Mouse (Mus musculus) hindbrain, embryonic 13.5 days (tissue): ENCODE results near the gene Gm49776. TPM values are rescaled to one million over a fixed set of nuclear protein-coding genes. Genes with fewer than 3 reads are reported as not detected.

ENCODE experiments used
- ATAC-seq: fragments of 200-750 bp; cut with Nextera tagmentation; 2 replicates; pipeline ENCODE4 v1.8.0; 2017; ENCODE audit warnings: moderate TSS enrichment; ENCODE audit not compliant: low FRiP score
- H3K27ac ChIP-seq: fragments of 300-500 bp; sonication (generic); 2 replicates; pipeline ENCODE4 v1.5.1; 2015; ENCODE audit warnings: inconsistent platforms, mild to moderate bottlenecking, moderate library complexity
- H3K27me3 ChIP-seq: fragments of 300-500 bp; sonication (generic); 2 replicates; pipeline ENCODE4 v1.6.1; 2015; ENCODE audit warnings: mild to moderate bottlenecking, inconsistent platforms
- H3K36me3 ChIP-seq: fragments of 300-500 bp; sonication (generic); 2 replicates; pipeline ENCODE4 v1.6.1; 2015; ENCODE audit warnings: mild to moderate bottlenecking, inconsistent platforms
- H3K4me1 ChIP-seq: fragments of 300-500 bp; sonication (generic); replicated peaks from 2 replicates; pipeline ENCODE4 v1.6.1; 2015; ENCODE audit warnings: inconsistent platforms
- H3K4me2 ChIP-seq: fragments of 300-500 bp; sonication (generic); 2 replicates; pipeline ENCODE4 v1.6.1; 2015; ENCODE audit warnings: inconsistent platforms, mild to moderate bottlenecking, moderate library complexity
- H3K4me3 ChIP-seq: fragments of 300-500 bp; sonication (generic); 2 replicates; pipeline ENCODE4 v1.5.1; 2015; ENCODE audit warnings: mild to moderate bottlenecking, inconsistent platforms
- H3K9ac ChIP-seq: fragments of 300-500 bp; sonication (generic); 2 replicates; pipeline ENCODE4 v1.6.1; 2015; ENCODE audit warnings: mild to moderate bottlenecking, inconsistent platforms
- H3K9me3 ChIP-seq: fragments of 300-500 bp; sonication (generic); 2 replicates; pipeline ENCODE4 v1.6.1; 2016; ENCODE audit warnings: inconsistent platforms
- WGBS: fragments of 180-500 bp; shearing (Covaris S2); methylation state at CpG from one replicate; pipeline ENCODE4 v1.1.7; 2015; 5-methylcytosine and 5-hydroxymethylcytosine counted together
- polyA plus RNA-seq: library from polyadenylated mRNA; unstranded; fragments of >200 nt; fragmentation: Nextera tagmentation; extraction: Ambion mirVana; gene quantifications from 2 replicates; pipeline ENCODE4 v1.2.1, GENCODE M21; 2015

Gm49776 gene
- polyA plus RNA-seq, 1 experiment from 2014 or later = 3.3 TPM

DNA sequence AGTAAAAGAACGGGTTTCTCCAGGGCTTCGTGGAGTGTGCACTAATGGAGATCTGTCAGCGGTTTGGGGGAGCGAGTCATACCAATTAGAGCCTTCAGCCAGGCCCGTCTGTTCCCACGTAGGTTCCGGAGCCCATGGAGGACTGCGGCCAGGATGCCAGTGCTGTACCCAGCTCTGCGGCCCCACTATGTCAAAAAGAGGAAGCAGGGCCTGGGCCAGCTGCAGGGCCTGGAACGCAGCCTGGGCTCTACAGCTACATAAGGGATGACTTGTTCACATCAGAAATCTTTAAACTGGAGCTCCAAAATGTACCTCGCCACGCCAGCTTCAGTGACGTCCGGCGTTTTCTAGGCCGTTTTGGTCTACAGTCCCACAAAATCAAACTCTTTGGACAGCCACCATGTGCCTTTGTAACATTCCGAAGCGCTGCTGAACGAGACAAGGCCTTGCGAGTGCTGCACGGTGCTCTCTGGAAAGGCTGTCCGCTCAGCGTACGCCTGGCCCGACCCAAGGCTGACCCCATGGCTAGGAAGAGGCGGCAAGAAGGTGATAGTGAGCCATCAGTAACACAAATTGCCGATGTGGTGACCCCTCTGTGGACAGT is 8.7 kb downstream of the Gm49776 start:
- peaks cover 50% of the 10 kb centered on the region for H3K4me1 ChIP-seq

DNA sequence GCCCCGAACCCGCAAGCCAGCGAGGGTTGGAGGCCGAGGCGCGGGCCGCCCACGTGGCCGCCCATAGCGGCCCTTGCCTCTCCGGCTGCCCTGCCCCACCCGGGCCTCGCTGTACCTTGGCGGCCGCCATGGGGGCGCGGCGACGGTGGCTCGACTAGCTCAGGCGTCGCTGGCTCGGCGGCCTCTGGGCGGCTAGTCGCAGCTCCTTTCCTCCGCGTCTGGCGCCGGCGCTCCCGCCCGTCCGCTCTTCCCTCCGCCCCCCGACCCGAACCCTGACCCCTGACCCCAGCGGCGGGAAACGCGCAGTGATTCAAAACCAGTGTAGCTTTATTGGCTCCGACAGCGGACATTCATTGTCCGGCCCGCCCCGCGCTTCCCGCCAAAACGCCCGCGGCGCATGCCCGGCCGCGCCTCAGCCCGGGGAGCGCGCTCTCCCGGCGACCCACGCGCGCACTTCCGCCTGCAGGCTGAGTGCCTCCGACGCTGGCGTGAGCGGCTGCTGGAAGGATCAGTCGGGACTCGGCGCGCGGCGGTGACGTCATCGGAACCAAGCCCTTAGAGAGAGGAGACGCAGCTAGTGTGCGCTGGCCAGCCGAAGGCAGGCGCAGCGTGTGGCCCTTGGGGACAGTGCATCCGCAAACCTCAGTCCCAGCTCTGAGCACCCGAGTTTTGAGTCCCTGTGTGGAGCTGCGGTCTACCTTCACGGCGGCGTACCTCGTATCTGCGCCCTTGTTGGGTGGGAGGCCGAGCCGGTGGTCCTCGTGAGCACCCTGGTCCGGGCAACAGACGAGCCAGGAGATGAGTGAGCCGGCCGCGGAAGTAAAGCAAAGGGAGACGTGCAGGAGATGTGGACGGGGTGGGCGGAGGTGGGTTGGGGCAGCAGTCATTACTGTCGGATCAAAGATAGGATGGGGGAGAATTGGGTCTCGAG is 9.4 kb downstream of the Gm49776 start, which contains the start of the genes Trmt2a and Ranbp1:
TSS of gene Trmt2a (plus strand) at position 247 of the 931 bp plus-strand sequence.
TSS of gene Ranbp1 (minus strand) at position 300 of the 931 bp plus-strand sequence.
- peaks cover 50% of the 10 kb centered on the region for H3K4me1 ChIP-seq
- H3K36me3 ChIP-seq = peaks cover 63% of the 10 kb centered on the region
- H3K9me3 ChIP-seq = no peaks in the 10 kb centered on the region
- peak; percentile 97 for ATAC-seq
- peak within 1 kb of the TSS; percentile 93 for H3K9ac ChIP-seq
- H3K27ac ChIP-seq = peak within 1 kb of the TSS; percentile 94
- H3K4me3 ChIP-seq = peak within 1 kb of the TSS; percentile 95
- peak within 1 kb of the TSS; percentile 96 for H3K4me2 ChIP-seq
- H3K27me3 ChIP-seq = no peaks in the 10 kb centered on the region
- under 1% methylated on average over 98 of the region's 102 CpGs for WGBS

More for the DNA sequence above, 8.7 kb downstream of the Gm49776 start:
- no peaks in the 10 kb centered on the region for H3K27me3 ChIP-seq
- peak; percentile 27 for ATAC-seq
- H3K9ac ChIP-seq = peak overlapping the region; percentile 87
- peak overlapping the region; percentile 95 for H3K4me3 ChIP-seq
- H3K27ac ChIP-seq = peak overlapping the region; percentile 94
- 8% methylated on average over 27 of the region's 27 CpGs for WGBS
- H3K4me2 ChIP-seq = peak overlapping the region; percentile 96
- H3K9me3 ChIP-seq = no peaks in the 10 kb centered on the region
- peaks cover 63% of the 10 kb centered on the region for H3K36me3 ChIP-seq

DNA sequence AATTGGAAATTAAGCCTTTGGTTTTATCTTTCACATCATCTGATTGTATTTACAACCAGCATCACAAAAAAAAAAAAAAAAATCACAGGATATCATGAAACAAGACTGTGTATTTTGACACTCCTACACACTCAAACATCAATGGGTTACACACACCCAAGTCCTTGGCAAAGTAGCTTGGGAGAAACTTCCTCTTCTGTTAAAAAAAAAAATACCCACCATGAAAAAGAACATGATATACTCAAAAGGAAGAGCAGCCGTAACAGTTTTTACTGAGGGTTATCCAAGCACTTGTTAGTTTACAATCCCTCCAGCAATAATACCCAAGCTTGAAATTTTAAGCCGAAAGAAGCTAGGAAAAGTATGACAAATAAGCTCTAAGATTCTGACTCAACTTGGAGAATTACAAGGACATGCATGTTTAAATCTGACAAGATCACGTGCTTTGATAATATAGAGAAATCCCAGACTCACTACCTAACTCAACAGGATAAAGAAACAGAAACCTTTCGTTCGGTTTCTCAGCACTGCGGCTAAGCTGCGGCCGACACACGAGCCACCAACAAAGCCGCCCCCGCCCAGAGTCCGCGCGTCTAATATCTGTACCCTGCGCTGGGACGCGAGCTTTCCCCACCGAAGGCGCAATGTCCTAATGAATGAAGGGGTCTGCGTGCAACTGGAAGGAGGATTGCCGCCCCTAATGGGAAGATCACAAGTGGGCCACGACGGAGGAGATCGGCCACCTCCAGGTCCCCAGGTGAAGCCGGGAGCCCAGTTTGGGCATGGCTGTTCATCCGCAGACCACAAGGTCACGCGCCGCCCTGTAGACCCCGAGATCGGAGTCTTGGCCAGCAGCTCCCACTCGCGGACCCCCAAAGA is 10.4 kb downstream of the Gm49776 start:
- Histone ChIP-seq H3K9me3 (no peaks in the 10 kb centered on the region), H3K4me1 (peaks cover 50% of the 10 kb centered on the region), H3K4me3 (peak overlapping the region; percentile 95), H3K36me3 (peaks cover 63% of the 10 kb centered on the region), H3K4me2 (peak overlapping the region; percentile 72), H3K9ac (peak overlapping the region; percentile 93), H3K27ac (peak overlapping the region; percentile 94), H3K27me3 (no peaks in the 10 kb centered on the region)
- under 1% methylated on average over 33 of the region's 33 CpGs for WGBS
- peak; percentile 8 for ATAC-seq

DNA sequence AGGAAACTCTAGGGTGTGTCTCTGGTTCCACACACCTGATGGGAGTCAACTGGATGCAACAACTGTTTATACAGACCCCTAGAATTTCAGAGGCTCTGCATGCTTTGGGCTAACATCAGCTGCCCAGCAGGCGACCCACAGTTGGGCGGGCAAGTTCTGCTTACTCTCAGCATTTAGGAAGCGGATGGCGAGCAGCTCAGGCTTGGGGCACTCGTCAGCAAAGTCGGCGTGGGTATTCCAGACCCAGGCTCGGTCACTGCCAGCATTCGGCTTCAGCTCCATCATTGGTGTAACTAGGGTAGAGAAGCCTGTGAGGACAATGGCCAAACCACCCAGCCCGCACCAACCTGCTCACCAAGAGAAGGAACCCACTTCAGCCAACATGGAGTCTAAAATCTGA is 16.5 kb downstream of the Gm49776 start:
- Histone ChIP-seq H3K4me3 (no peak overlapping the region), H3K27ac (no peak overlapping the region), H3K4me2 (no peak overlapping the region), H3K27me3 (no peaks in the 10 kb centered on the region), H3K9me3 (no peaks in the 10 kb centered on the region), H3K36me3 (peaks cover 87% of the 10 kb centered on the region), H3K9ac (no peak overlapping the region), H3K4me1 (peaks cover 12% of the 10 kb centered on the region)
- 97% methylated on average over 10 of the region's 10 CpGs for WGBS
- no peak for ATAC-seq

DNA sequence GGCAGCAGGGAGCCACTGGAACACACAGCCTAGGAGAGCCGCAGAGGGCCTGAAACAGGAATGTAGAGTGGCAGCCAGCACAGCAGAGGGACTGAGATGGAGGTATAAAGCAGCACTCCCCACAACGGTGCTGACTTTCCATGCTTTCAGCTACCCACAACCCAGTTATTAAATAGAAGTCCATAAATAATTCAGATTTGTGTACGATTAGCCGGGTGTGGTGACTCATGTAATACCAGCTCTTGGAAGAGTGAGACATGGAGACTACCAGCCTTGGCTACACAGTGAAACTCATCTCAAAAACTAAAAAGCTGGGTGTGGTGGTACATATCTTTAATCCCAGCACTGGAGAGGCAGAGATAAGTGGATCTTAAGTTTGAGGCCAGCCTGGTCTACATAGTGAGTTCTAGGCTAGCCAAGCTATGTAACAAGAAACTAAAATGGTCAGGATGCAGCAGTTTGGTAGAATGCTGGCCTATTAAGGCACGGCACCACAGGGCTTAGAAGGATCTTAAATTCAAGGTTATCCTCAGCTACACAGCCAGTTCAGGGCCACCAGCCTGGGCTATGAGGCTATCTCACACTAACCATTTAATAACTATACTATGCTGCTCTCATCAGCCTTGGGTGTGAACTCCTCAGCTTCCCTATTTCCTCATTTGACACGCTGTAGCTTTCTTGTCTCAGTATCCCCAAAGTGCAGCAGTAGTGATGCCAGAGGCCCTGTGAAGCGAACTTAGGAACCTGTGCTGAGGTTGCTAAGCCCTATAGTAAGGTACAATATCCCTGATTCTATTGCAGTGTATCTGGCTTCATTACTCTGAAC is 21.2 kb downstream of the Gm49776 start:
- Histone ChIP-seq H3K4me1 (peaks cover 30% of the 10 kb centered on the region), H3K9ac (no peak overlapping the region), H3K9me3 (no peaks in the 10 kb centered on the region), H3K4me2 (no peak overlapping the region), H3K27me3 (no peaks in the 10 kb centered on the region), H3K4me3 (no peak overlapping the region), H3K36me3 (peaks cover 40% of the 10 kb centered on the region), H3K27ac (no peak overlapping the region)
- 75% methylated on average over 7 of the region's 7 CpGs for WGBS
- ATAC-seq = no peak

DNA sequence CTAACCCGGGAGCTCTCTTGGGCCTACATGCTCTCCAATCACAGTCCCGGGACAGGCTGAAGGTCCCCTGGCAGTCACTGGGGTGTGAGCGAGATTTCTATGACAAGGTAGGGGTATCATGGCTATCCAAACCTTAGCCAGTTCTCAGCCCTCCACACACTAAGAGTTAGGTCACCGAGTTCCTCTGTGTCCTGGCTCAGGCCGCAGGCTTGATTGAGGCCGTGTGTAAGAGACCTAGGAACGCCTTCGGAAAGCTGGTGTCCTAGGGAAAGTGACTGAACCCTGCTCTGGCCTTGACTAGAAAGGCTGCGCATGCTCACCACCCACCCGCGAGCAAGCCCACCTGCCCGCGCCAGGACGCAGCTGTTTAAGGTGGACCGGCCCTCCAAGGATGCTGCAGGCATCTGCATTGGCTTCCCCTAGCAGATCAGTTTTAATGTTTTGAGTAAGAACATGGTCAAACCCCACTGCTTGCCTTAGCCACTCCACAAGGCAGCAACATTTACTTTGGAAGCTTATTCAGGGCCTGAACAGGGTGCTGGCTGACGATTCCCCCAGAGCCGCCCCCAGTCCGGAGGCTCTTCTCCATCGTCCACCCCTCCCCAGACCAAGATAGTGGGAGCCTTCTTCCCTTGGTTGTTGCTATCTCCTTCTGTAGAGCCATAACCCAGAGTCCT is 22.6 kb downstream of the Gm49776 start:
- peak; percentile 87 for ATAC-seq
- Histone ChIP-seq H3K27me3 (no peaks in the 10 kb centered on the region), H3K4me1 (peaks cover 44% of the 10 kb centered on the region), H3K27ac (peak overlapping the region; percentile 96), H3K36me3 (peaks cover 26% of the 10 kb centered on the region), H3K9ac (peak overlapping the region; percentile 93), H3K9me3 (no peaks in the 10 kb centered on the region), H3K4me3 (peak overlapping the region; percentile 92), H3K4me2 (peak overlapping the region; percentile 92)
- 5% methylated on average over 19 of the region's 19 CpGs for WGBS

DNA sequence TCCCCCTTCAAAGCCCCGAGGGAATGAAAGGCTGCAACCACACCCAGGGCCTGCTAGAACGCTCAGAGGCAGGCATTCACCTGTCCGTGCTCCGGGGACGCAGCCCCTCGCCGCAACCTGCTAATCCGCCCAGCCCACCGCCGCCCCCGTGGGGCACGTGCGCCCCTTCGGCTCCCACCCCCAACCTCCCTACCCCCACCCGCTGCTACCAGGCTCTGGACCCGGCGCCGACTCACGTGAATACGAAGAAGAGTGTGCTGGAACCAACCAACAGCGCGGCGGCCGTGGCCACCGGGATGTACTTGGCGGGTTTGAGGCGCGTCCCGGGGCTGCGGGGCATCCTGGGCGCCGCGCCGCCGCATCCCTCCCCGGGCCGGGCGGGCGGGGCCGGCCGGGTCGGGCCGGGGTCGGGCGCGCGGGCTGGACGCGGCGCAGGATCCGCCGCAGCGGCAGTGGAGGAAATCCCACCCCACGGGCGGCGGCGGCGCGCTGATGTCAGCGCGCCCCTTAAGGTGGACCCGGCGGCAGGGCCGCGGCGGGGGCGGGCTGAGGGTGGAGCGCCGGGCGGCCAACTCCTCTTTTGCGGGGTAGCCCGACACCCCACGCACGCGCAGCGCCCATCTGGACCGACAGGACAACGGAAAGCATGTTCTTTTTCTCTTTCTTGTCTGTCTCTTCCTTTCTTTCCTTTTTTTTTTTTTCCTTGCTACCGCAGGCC is 23.3 kb downstream of the Gm49776 start, which contains the start of gene Zdhhc8:
TSS of gene Zdhhc8 (minus strand) at position 466 of the 718 bp plus-strand sequence.
- H3K27me3 ChIP-seq = no peaks in the 10 kb centered on the region

DNA sequence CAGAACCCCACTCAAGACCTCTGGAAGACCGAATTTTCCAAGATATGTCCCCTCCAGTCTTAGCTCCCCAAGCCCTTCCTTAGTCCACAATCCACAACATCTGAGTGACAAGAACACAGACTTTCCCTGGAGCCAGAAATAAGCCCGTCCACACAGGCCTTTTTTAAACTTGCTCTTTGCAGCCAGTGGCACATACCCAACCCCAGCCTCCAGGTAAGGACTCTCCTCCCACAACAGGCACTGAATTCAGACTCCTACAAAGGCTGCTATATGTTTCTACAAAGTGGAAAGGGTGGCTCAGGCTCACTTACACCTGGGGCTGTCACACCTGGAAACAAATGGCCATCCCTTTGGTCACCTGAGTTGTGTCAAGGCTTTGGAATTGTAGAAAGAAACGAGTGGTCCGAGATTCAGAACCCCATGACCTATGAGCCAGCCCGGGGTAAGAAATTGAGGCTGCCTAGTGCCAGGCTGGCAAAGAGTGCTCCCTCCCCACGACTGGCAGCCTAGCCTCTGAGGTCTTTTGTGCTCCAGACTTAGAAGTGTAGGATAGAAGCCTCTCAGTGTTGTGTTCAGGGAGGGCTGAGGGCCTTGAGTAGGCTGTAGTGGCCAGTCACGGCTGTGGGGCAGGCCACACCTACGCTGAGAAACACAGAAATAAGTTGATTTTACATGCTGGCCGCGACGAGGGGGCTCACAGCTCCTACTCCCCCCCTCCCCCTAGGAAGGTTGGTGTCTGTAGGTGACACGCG is 24.0 kb downstream of the Gm49776 start:
- H3K4me1 ChIP-seq = peaks cover 58% of the 10 kb centered on the region
- peaks cover 14% of the 10 kb centered on the region for H3K36me3 ChIP-seq
- WGBS = 23% methylated on average over 13 of the region's 13 CpGs
- peak overlapping the region; percentile 96 for H3K27ac ChIP-seq
- H3K9me3 ChIP-seq = no peaks in the 10 kb centered on the region
- peak; percentile 16 for ATAC-seq
- no peaks in the 10 kb centered on the region for H3K27me3 ChIP-seq
- peak overlapping the region; percentile 92 for H3K4me2 ChIP-seq
- H3K4me3 ChIP-seq = peak overlapping the region; percentile 92
- peak overlapping the region; percentile 93 for H3K9ac ChIP-seq

More for the DNA sequence above, 23.3 kb downstream of the Gm49776 start, which contains the start of gene Zdhhc8:
- H3K4me1 ChIP-seq = peaks cover 51% of the 10 kb centered on the region
- H3K36me3 ChIP-seq = peaks cover 19% of the 10 kb centered on the region
- peak within 1 kb of the TSS; percentile 96 for H3K27ac ChIP-seq
- WGBS = 1% methylated on average over 43 of the region's 79 CpGs
- ATAC-seq = peak; percentile 86
- peak within 1 kb of the TSS; percentile 93 for H3K9ac ChIP-seq
- peak within 1 kb of the TSS; percentile 92 for H3K4me2 ChIP-seq
- no peaks in the 10 kb centered on the region for H3K9me3 ChIP-seq
- peak within 1 kb of the TSS; percentile 92 for H3K4me3 ChIP-seq

DNA sequence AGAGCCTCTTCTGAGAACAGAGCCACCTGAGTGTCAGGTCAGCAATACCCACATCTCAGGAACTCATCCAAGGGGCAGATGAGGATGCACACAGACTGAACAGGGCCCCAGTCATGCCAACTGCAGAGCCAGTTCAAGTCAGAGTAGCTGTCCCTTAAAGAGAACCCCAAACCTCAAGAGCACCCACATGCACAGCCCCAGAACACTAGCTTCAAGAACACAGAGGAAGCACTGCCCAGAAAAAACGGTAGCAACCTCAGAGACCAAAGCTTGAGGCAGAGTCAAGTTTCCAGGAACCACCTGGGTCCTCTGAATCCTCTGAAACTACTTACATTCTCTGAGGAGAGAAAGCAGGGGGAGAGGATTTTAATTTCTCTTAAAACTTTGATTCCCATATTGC is 24.7 kb downstream of the Gm49776 start:
- 63% methylated on average over 1 of the region's 1 CpGs for WGBS
- peak overlapping the region; percentile 93; the same call in 1 of the 2 replicates for H3K9ac ChIP-seq
- H3K4me3 ChIP-seq = peak overlapping the region; percentile 92
- H3K36me3 ChIP-seq = peaks cover 12% of the 10 kb centered on the region
- H3K4me1 ChIP-seq = peaks cover 64% of the 10 kb centered on the region
- no peak for ATAC-seq
- peak overlapping the region; percentile 92 for H3K4me2 ChIP-seq
- H3K27ac ChIP-seq = no peak overlapping the region
- H3K27me3 ChIP-seq = no peaks in the 10 kb centered on the region
- H3K9me3 ChIP-seq = no peaks in the 10 kb centered on the region

DNA sequence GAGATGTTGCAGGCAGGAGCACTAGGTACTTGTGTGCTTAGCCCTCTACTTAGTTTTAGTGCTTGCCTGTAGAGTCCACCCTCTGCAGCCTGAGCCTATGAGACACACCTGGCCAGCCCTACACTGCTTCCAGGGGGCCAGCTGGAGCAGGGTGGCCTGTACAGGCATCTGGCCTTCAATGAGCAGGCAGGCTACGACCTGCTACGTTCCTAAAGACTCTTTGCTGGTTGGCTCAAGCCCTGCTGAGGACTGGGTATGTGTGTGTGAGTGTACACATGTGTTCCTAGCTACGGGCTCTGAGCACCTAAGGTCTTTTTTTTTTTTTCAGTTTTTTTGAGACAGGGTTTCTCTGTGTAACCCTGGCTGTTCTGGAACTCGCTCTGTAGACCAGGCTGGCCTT is 26.7 kb downstream of the Gm49776 start:
- Histone ChIP-seq H3K27me3 (no peaks in the 10 kb centered on the region), H3K4me3 (no peak overlapping the region), H3K4me1 (peaks cover 62% of the 10 kb centered on the region), H3K27ac (no peak overlapping the region), H3K4me2 (no peak overlapping the region), H3K9ac (0 out of 2 replicates have a peak overlapping the region, but pooled peaks have one; percentile 2), H3K9me3 (no peaks in the 10 kb centered on the region), H3K36me3 (peaks cover 23% of the 10 kb centered on the region)
- no peak for ATAC-seq
- whole genome bisulfite sequencing = 89% methylated on average over 4 of the region's 4 CpGs
